Mouse (Mus musculus) stomach, embryonic 16.5 days (tissue): Measurements from ENCODE around the gene Nrxn3. TPM values are rescaled to one million over a fixed set of nuclear protein-coding genes. Genes with fewer than 3 reads are reported as not detected.

ENCODE experiments used
- ATAC-seq: fragments of 200-750 bp; cut with Nextera tagmentation; 2 replicates; pipeline ENCODE4 v1.8.0; 2017; ENCODE audit warnings: moderate number of reproducible peaks, moderate TSS enrichment; ENCODE audit not compliant: insufficient read depth, low FRiP score
- H3K27ac ChIP-seq: fragments of 300-500 bp; sonication (generic); 2 replicates; pipeline ENCODE4 v1.5.1; 2014; ENCODE audit warnings: low read length
- H3K27me3 ChIP-seq: fragments of 300-500 bp; sonication (generic); 2 replicates; pipeline ENCODE4 v1.6.1; 2014; ENCODE audit warnings: low read length, control low read depth, mixed read lengths; ENCODE audit not compliant: control insufficient read depth, insufficient read depth
- H3K36me3 ChIP-seq: fragments of 300-500 bp; sonication (generic); 2 replicates; pipeline ENCODE4 v1.6.1; 2014; ENCODE audit warnings: low read length; ENCODE audit not compliant: control insufficient read depth, insufficient read depth
- H3K4me1 ChIP-seq: fragments of 300-500 bp; sonication (generic); 2 replicates; pipeline ENCODE4 v1.6.1; 2014; ENCODE audit warnings: low read length, control low read depth, mixed read lengths; ENCODE audit not compliant: control insufficient read depth, insufficient read depth
- H3K4me2 ChIP-seq: fragments of 300-500 bp; sonication (generic); 2 replicates; pipeline ENCODE4 v1.6.1; 2014; ENCODE audit warnings: low read depth, low read length, mixed read lengths
- H3K4me3 ChIP-seq: fragments of 300-500 bp; sonication (generic); replicated peaks from 2 replicates; pipeline ENCODE4 v1.5.1; 2014; ENCODE audit warnings: mild to moderate bottlenecking, low read length
- H3K9ac ChIP-seq: fragments of 300-500 bp; sonication (generic); 2 replicates; pipeline ENCODE4 v1.6.1; 2014; ENCODE audit warnings: low read length
- H3K9me3 ChIP-seq: fragments of 300-500 bp; sonication (generic); replicated peaks from 2 replicates; pipeline ENCODE4 v1.6.1; 2016; ENCODE audit warnings: low read length, control low read depth; ENCODE audit not compliant: control insufficient read depth
- WGBS: fragments of 180-500 bp; shearing (Covaris S2); extraction: QIAGEN DNeasy Blood & Tissue Kit; methylation state at CpG from one replicate; pipeline ENCODE4 v1.1.7; 2014; 5-methylcytosine and 5-hydroxymethylcytosine counted together
- polyA plus RNA-seq: library from polyadenylated mRNA; unstranded; fragments of >200 nt; fragmentation: Nextera tagmentation; extraction: Ambion mirVana; gene quantifications from 2 replicates; pipeline ENCODE4 v1.2.1, GENCODE M21; 2015

Gene Nrxn3
- polyA plus RNA-seq, 1 experiment from 2014 or later = 2.2 TPM

- H3K27me3 ChIP-seq = 0 out of 2 replicates have a peak, but pooled peaks cover 3% of the 10 kb centered on the region
- 11% methylated on average over 13 of the region's 13 CpGs for WGBS
- no peak overlapping the region; the same call in none of the 2 replicates for H3K4me3 ChIP-seq
- H3K36me3 ChIP-seq = no peaks in the 10 kb centered on the region
- H3K27ac ChIP-seq = no peak overlapping the region
- no peaks in the 10 kb centered on the region for H3K9me3 ChIP-seq
- peaks cover 10% of the 10 kb centered on the region; the same call in 1 of the 2 replicates for H3K4me1 ChIP-seq
- H3K9ac ChIP-seq = no peak overlapping the region
- peak overlapping the region; percentile 75 for H3K4me2 ChIP-seq
- ATAC-seq = no peak
These were observed 1090.6 kb downstream of the Nrxn3 start for GRCm38 (mm10) chr12:89813294-89813693.

- no peak overlapping the region for H3K9ac ChIP-seq
- no peaks in the 10 kb centered on the region for H3K36me3 ChIP-seq
- no peak for ATAC-seq
- H3K4me3 ChIP-seq = no peak overlapping the region; the same call in 1 of the 2 replicates
- H3K27ac ChIP-seq = no peak overlapping the region
- H3K27me3 ChIP-seq = 0 out of 2 replicates have a peak, but pooled peaks cover 3% of the 10 kb centered on the region
- H3K9me3 ChIP-seq = no peaks in the 10 kb centered on the region
- 72% methylated on average over 5 of the region's 5 CpGs for WGBS
- H3K4me2 ChIP-seq = peak overlapping the region; percentile 75; the same call in 1 of the 2 replicates
- peaks cover 10% of the 10 kb centered on the region; the same call in 1 of the 2 replicates for H3K4me1 ChIP-seq
These were observed 1091.0 kb downstream of the Nrxn3 start for GRCm38 (mm10) chr12:89813718-89814117.

- no peaks in the 10 kb centered on the region for H3K9me3 ChIP-seq
- 0 out of 2 replicates have a peak, but pooled peaks cover 3% of the 10 kb centered on the region for H3K27me3 ChIP-seq
- 51% methylated on average over 4 of the region's 4 CpGs for WGBS
- H3K9ac ChIP-seq = no peak overlapping the region
- no peak overlapping the region for H3K27ac ChIP-seq
- no peaks in the 10 kb centered on the region for H3K36me3 ChIP-seq
- H3K4me3 ChIP-seq = no peak overlapping the region
- no peak overlapping the region for H3K4me2 ChIP-seq
- peaks cover 10% of the 10 kb centered on the region; the same call in 1 of the 2 replicates for H3K4me1 ChIP-seq
- no peak for ATAC-seq
These were observed 1091.9 kb downstream of the Nrxn3 start for GRCm38 (mm10) chr12:89814536-89814935.

- Histone ChIP-seq H3K27me3 (0 out of 2 replicates have a peak, but pooled peaks cover 3% of the 10 kb centered on the region), H3K36me3 (no peaks in the 10 kb centered on the region), H3K27ac (no peak overlapping the region), H3K9me3 (no peaks in the 10 kb centered on the region), H3K4me1 (0 out of 2 replicates have a peak, but pooled peaks cover 4% of the 10 kb centered on the region), H3K4me2 (no peak overlapping the region), H3K9ac (no peak overlapping the region), H3K4me3 (no peak overlapping the region)
- ATAC-seq = no peak
- 69% methylated on average over 9 of the region's 9 CpGs for WGBS
These were observed 1094.5 kb downstream of the Nrxn3 start for GRCm38 (mm10) chr12:89817072-89817773.

GRCm38 (mm10) chr12:89818200-89818599 is 1095.5 kb downstream of the Nrxn3 start:
- Histone ChIP-seq H3K27me3 (no peaks in the 10 kb centered on the region), H3K4me2 (no peak overlapping the region), H3K9ac (no peak overlapping the region), H3K9me3 (no peaks in the 10 kb centered on the region), H3K4me1 (no peaks in the 10 kb centered on the region), H3K27ac (no peak overlapping the region), H3K36me3 (no peaks in the 10 kb centered on the region), H3K4me3 (no peak overlapping the region)
- no peak for ATAC-seq
- 40% methylated on average over 2 of the region's 2 CpGs for WGBS

GRCm38 (mm10) chr12:89822141-89822540 is 1099.5 kb downstream of the Nrxn3 start:
- no peak for ATAC-seq
- WGBS = 45% methylated on average over 4 of the region's 4 CpGs
- H3K27me3 ChIP-seq = no peaks in the 10 kb centered on the region
- H3K27ac ChIP-seq = no peak overlapping the region
- no peaks in the 10 kb centered on the region for H3K36me3 ChIP-seq
- no peaks in the 10 kb centered on the region for H3K9me3 ChIP-seq
- no peak overlapping the region for H3K9ac ChIP-seq
- H3K4me2 ChIP-seq = no peak overlapping the region
- no peak overlapping the region for H3K4me3 ChIP-seq
- no peaks in the 10 kb centered on the region for H3K4me1 ChIP-seq

- no peak overlapping the region for H3K9ac ChIP-seq
- H3K4me3 ChIP-seq = no peak overlapping the region
- no peaks in the 10 kb centered on the region for H3K36me3 ChIP-seq
- H3K27me3 ChIP-seq = no peaks in the 10 kb centered on the region
- H3K4me2 ChIP-seq = no peak overlapping the region
- H3K27ac ChIP-seq = no peak overlapping the region
- no peak for ATAC-seq
- no peaks in the 10 kb centered on the region for H3K4me1 ChIP-seq
- no peaks in the 10 kb centered on the region for H3K9me3 ChIP-seq
- WGBS = 61% methylated on average over 2 of the region's 2 CpGs
These were observed 1107.3 kb downstream of the Nrxn3 start for GRCm38 (mm10) chr12:89829927-89830326.

GRCm38 (mm10) chr12:89830350-89830749 is 1107.7 kb downstream of the Nrxn3 start:
- Histone ChIP-seq H3K27ac (no peak overlapping the region), H3K9ac (no peak overlapping the region), H3K27me3 (no peaks in the 10 kb centered on the region), H3K4me3 (no peak overlapping the region), H3K4me1 (no peaks in the 10 kb centered on the region), H3K4me2 (no peak overlapping the region), H3K36me3 (no peaks in the 10 kb centered on the region), H3K9me3 (no peaks in the 10 kb centered on the region)
- WGBS = 74% methylated on average over 5 of the region's 5 CpGs
- ATAC-seq = no peak

- Histone ChIP-seq H3K4me2 (no peak overlapping the region), H3K36me3 (no peaks in the 10 kb centered on the region), H3K27ac (no peak overlapping the region), H3K9me3 (no peaks in the 10 kb centered on the region), H3K9ac (no peak overlapping the region), H3K27me3 (no peaks in the 10 kb centered on the region), H3K4me3 (no peak overlapping the region), H3K4me1 (no peaks in the 10 kb centered on the region)
- ATAC-seq = no peak
- 88% methylated on average over 6 of the region's 6 CpGs for WGBS
These were observed 1108.6 kb downstream of the Nrxn3 start for GRCm38 (mm10) chr12:89831300-89831699.
